Mouse (Mus musculus): Measurements from ENCODE around the gene Ddx6. TPM values are rescaled to one million over a fixed set of nuclear protein-coding genes. Genes with fewer than 3 reads are reported as not detected.
"Not testable (repeated sequence)": the region's sequence is repeated elsewhere in the genome, so short reads cannot be mapped to it uniquely, and the experiment has no call there.

The Ddx6 gene
- total RNA-seq, 2 experiments from 2014 or later, result 146 to 157 TPM

- DNase-seq (ENCODE audit: low spot score in 2 of 2), result no peak
These were observed 11.5 kb upstream of the Ddx6 start for GRCm38 (mm10) chr9:44593221-44593620.

GRCm38 (mm10) chr9:44593886-44594285 is 10.8 kb upstream of the Ddx6 start:
- no peak for DNase-seq (ENCODE audit: low spot score in 2 of 2)

- DNase-seq (ENCODE audit: low spot score in 2 of 2), result no peak
These were observed 9.7 kb upstream of the Ddx6 start for GRCm38 (mm10) chr9:44594901-44595536.

- DNase-seq (ENCODE audit: low spot score in 2 of 2), result no peak
These were observed 9.2 kb upstream of the Ddx6 start for GRCm38 (mm10) chr9:44595537-44595930.

- no peak for DNase-seq (ENCODE audit: low spot score in 2 of 2)
These were observed 7.0 kb upstream of the Ddx6 start for GRCm38 (mm10) chr9:44597742-44598141.

- DNase-seq (ENCODE audit: low spot score in 2 of 2), result no peak
These were observed 5.7 kb upstream of the Ddx6 start for GRCm38 (mm10) chr9:44598899-44599495.

- DNase-seq (ENCODE audit: low spot score in 2 of 2), result no peak
These were observed 5.1 kb upstream of the Ddx6 start for GRCm38 (mm10) chr9:44599616-44600015.

- no peak for DNase-seq (ENCODE audit: low spot score in 2 of 2)
These were observed 3.9 kb upstream of the Ddx6 start for GRCm38 (mm10) chr9:44600801-44601200.

- DNase-seq (ENCODE audit: low spot score in 2 of 2), result no peak
These were observed 1.9 kb upstream of the Ddx6 start for GRCm38 (mm10) chr9:44602766-44603165.

- DNase-seq (ENCODE audit: low spot score in 2 of 2), result no peak
These were observed 1.0 kb upstream of the Ddx6 start for GRCm38 (mm10) chr9:44603454-44604289.

GRCm38 (mm10) chr9:44604290-44604778 is 358 bp upstream of the Ddx6 start:
- peak; percentile 59 to 63 for DNase-seq (ENCODE audit: low spot score in 2 of 2)

GRCm38 (mm10) chr9:44605616-44606165 is 999 bp downstream of the Ddx6 start:
- no peak for DNase-seq (ENCODE audit: low spot score in 2 of 2)

- DNase-seq (ENCODE audit: low spot score in 2 of 2), result no peak
These were observed 2.0 kb downstream of the Ddx6 start for GRCm38 (mm10) chr9:44606646-44607045.

GRCm38 (mm10) chr9:44607306-44607705 is 2.6 kb downstream of the Ddx6 start:
- DNase-seq (ENCODE audit: low spot score in 2 of 2), result no peak

GRCm38 (mm10) chr9:44610371-44610770 is 5.7 kb downstream of the Ddx6 start:
- DNase-seq (ENCODE audit: low spot score in 2 of 2), result no peak

- not testable (repeated sequence) for DNase-seq (ENCODE audit: low spot score in 2 of 2)
These were observed 8.4 kb downstream of the Ddx6 start for GRCm38 (mm10) chr9:44613081-44613480.

- no peak for DNase-seq (ENCODE audit: low spot score in 2 of 2)
These were observed 16.4 kb downstream of the Ddx6 start for GRCm38 (mm10) chr9:44621114-44621513.

- no peak for DNase-seq (ENCODE audit: low spot score in 2 of 2)
These were observed 19.7 kb downstream of the Ddx6 start for GRCm38 (mm10) chr9:44624390-44624789.

GRCm38 (mm10) chr9:44626268-44626667 is 21.6 kb downstream of the Ddx6 start:
- DNase-seq (ENCODE audit: low spot score in 2 of 2), result no peak

- no peak for DNase-seq (ENCODE audit: low spot score in 2 of 2)
These were observed 33.0 kb downstream of the Ddx6 start for GRCm38 (mm10) chr9:44637551-44638169.

GRCm38 (mm10) chr9:44638726-44639125 is 34.0 kb downstream of the Ddx6 start:
- DNase-seq (ENCODE audit: low spot score in 2 of 2), result not testable (repeated sequence)

Data from adrenal gland, postnatal 4 days (tissue).